Mouse (Mus musculus) embryonic facial prominence, embryonic 12.5 days (tissue): ENCODE data around the gene Gm44596. TPM values are rescaled to one million over a fixed set of nuclear protein-coding genes. Genes with fewer than 3 reads are reported as not detected.

Experiments
- ATAC-seq: fragments of 200-750 bp; cut with Nextera tagmentation; 2 replicates; pipeline ENCODE4 v1.8.0; 2017; ENCODE audit not compliant: insufficient number of reproducible peaks, insufficient read depth, low FRiP score, low TSS enrichment
- H3K27ac ChIP-seq: fragments of 300-500 bp; sonication (generic); 2 replicates; pipeline ENCODE4 v1.5.1; 2016; ENCODE audit warnings: mild to moderate bottlenecking
- H3K27me3 ChIP-seq: fragments of 300-500 bp; sonication (generic); 2 replicates; pipeline ENCODE4 v1.6.1; 2016; ENCODE audit warnings: mild to moderate bottlenecking, moderate library complexity
- H3K36me3 ChIP-seq: fragments of 300-500 bp; sonication (generic); 2 replicates; pipeline ENCODE4 v1.6.1; 2016; ENCODE audit warnings: mild to moderate bottlenecking
- H3K4me1 ChIP-seq: fragments of 300-500 bp; sonication (generic); 2 replicates; pipeline ENCODE4 v1.6.1; 2016
- H3K4me2 ChIP-seq: fragments of 300-500 bp; sonication (generic); replicated peaks from 2 replicates; pipeline ENCODE4 v1.6.1; 2016; ENCODE audit warnings: mild to moderate bottlenecking, moderate library complexity
- H3K4me3 ChIP-seq: fragments of 300-500 bp; sonication (generic); 2 replicates; pipeline ENCODE4 v1.5.1; 2016; ENCODE audit warnings: mild to moderate bottlenecking
- H3K9ac ChIP-seq: fragments of 300-500 bp; sonication (generic); 2 replicates; pipeline ENCODE4 v1.6.1; 2016; ENCODE audit warnings: mild to moderate bottlenecking, moderate library complexity
- H3K9me3 ChIP-seq: fragments of 300-500 bp; sonication (generic); 2 replicates; pipeline ENCODE4 v1.6.1; 2016; ENCODE audit warnings: mild to moderate bottlenecking, moderate library complexity
- WGBS: fragments of 180-500 bp; shearing (Covaris S2); methylation state at CpG from one replicate; pipeline ENCODE4 v1.1.7; 2016; 5-methylcytosine and 5-hydroxymethylcytosine counted together
- polyA plus RNA-seq: library from polyadenylated mRNA; unstranded; fragments of >200 nt; fragmentation: Nextera tagmentation; extraction: Ambion mirVana; gene quantifications from 2 replicates; pipeline ENCODE4 v1.2.1, GENCODE M21; 2016

The Gm44596 gene
- polyA plus RNA-seq, 1 experiment from 2014 or later = not detected

DNA sequence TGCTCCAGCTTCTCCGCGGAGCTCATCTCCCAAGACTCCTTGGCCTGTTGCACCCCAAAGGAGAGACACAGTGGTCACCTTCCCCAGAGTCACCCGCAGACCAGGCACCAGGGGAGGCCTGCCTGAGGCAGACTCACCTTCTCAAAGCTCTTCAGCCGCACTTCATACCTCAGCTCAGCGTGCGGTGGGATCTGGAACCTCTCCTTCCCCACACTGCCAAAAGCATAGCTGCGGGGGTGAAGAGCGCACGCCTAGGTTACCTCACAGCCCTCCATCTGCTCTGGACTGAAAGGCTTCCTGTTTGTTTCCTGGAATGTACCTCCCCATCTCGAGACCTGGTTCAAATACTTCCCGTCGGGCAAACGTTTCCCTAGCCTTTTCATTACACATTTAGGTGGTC is 58.3 kb downstream of the Gm44596 start:
- Histone ChIP-seq H3K27ac (no peak overlapping the region), H3K36me3 (peaks cover 75% of the 10 kb centered on the region), H3K9me3 (no peaks in the 10 kb centered on the region), H3K4me3 (no peak overlapping the region), H3K9ac (no peak overlapping the region), H3K4me1 (peaks cover 10% of the 10 kb centered on the region), H3K27me3 (no peaks in the 10 kb centered on the region), H3K4me2 (no peak overlapping the region)
- WGBS = 95% methylated on average over 13 of the region's 13 CpGs
- ATAC-seq = no peak

DNA sequence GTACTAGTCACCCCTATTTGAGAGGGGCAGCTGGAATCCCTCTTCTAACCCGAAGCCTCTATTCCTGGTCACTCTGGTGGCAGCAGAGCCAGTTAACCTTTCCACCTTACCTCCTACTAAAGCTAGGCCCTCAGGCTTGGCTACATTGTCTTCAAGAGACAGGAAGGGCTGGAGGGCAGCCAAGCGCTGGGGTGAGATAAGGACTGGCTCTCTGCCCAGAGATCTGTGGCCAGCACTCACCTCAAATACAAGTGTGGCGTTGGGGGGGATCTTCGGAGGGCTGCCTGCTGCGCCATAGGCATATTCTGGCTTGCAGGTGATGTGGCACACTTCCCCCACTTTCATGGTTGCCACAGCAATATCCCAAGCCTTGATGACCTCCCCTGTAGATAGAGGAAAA is 60.2 kb downstream of the Gm44596 start:
- H3K36me3 ChIP-seq = peaks cover 59% of the 10 kb centered on the region
- peaks cover 16% of the 10 kb centered on the region for H3K4me1 ChIP-seq
- no peak overlapping the region for H3K27ac ChIP-seq
- 86% methylated on average over 5 of the region's 5 CpGs for WGBS
- H3K4me2 ChIP-seq = no peak overlapping the region
- ATAC-seq = no peak
- H3K9me3 ChIP-seq = no peaks in the 10 kb centered on the region
- H3K9ac ChIP-seq = no peak overlapping the region
- no peak overlapping the region for H3K4me3 ChIP-seq
- no peaks in the 10 kb centered on the region for H3K27me3 ChIP-seq

DNA sequence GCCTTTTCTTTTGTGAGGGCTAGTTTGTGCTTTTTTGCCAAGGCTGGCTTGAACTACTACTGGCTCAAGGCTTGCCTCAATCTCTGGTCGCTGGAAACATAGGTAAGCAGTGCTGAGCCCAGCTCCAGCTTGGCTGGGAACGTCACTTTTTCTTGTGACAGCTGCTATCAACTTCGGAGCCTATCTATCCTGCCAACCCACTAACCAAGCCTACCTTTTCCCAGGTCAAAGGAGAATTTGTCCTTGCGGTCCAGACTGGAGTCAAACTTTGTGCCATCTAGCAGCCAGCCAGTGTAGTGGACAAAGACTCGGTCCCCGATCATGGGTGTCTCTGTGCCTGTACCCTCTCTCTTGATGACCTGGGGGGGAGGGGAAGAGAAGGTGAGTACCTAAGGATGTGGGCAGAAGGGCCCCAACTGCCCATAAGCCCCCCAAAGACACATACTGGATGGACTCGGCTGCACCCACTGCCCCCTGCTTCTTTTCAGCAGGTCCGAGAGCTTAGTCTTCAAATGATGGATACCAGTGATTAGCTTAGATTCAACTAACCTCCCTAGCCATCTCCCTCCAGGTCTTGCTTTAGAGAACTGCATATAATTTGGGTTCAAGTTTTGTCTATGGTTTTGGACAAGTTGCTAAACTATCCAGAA is 61.2 kb downstream of the Gm44596 start:
- H3K27ac ChIP-seq = no peak overlapping the region
- H3K9ac ChIP-seq = peak overlapping the region; percentile 90
- peaks cover 16% of the 10 kb centered on the region for H3K4me1 ChIP-seq
- peak overlapping the region; percentile 97 for H3K4me3 ChIP-seq
- WGBS = 93% methylated on average over 8 of the region's 8 CpGs
- no peaks in the 10 kb centered on the region for H3K27me3 ChIP-seq
- H3K4me2 ChIP-seq = peak overlapping the region; percentile 77
- no peaks in the 10 kb centered on the region for H3K9me3 ChIP-seq
- peaks cover 50% of the 10 kb centered on the region for H3K36me3 ChIP-seq
- no peak for ATAC-seq

DNA sequence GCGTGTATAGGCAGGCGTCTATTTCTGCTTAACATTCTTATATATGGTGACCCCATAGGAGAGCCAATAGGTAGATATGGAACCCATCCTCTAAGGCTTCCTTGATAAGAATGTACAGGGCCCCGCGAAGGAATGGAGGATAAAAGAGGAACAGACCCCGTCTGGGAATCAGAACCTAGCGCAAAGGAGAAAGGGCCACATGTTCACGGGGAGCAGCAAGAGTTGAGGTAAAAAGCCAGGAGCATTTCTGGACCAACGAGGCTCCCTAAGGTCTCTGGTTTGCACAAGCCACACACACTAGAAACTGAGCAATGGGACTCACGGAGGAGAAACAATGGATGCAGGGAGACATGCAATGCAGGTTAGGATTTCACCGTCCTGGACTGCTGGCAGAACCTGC is 62.0 kb downstream of the Gm44596 start:
- H3K27ac ChIP-seq = peak overlapping the region; percentile 93
- H3K36me3 ChIP-seq = peaks cover 42% of the 10 kb centered on the region
- H3K4me1 ChIP-seq = peaks cover 16% of the 10 kb centered on the region
- H3K9me3 ChIP-seq = no peaks in the 10 kb centered on the region
- peak overlapping the region; percentile 90 for H3K9ac ChIP-seq
- H3K4me2 ChIP-seq = peak overlapping the region; percentile 77
- ATAC-seq = no peak
- 4% methylated on average over 10 of the region's 10 CpGs for WGBS
- no peaks in the 10 kb centered on the region for H3K27me3 ChIP-seq
- H3K4me3 ChIP-seq = peak overlapping the region; percentile 97

DNA sequence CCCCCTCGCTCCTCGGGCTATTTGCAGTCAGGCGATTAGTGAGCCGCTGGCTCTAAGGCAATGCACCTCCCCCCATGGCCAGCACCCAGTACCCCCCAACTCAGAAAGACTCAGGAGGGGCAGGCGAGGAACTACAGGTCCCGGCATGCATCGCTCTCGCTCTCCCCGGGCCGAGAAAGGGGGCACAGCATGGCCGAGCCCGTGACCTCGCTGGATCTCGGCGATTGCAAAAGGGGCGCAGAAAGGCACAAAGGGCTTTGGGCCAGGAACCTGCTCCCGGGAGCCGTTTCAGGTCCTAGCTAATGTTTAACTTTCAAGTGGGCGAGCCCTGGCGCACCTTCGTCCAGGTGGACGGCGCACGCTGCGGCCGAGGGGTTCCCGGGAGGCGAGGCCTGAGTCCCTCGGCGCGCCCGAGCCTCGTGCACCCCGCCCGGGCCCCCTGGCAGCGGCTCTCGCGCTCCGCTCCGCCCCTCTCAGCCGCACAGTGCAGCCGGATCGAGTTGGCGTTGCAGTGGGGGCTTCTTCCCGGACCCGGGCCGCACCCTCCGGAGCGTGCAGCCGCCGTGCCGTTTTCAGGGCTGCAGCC is 62.5 kb downstream of the Gm44596 start:
- Histone ChIP-seq H3K9ac (peak overlapping the region; percentile 90), H3K9me3 (no peaks in the 10 kb centered on the region), H3K4me2 (peak overlapping the region; percentile 77), H3K36me3 (peaks cover 36% of the 10 kb centered on the region), H3K27me3 (no peaks in the 10 kb centered on the region), H3K4me3 (peak overlapping the region; percentile 97), H3K27ac (peak overlapping the region; percentile 93), H3K4me1 (peaks cover 16% of the 10 kb centered on the region)
- WGBS = under 1% methylated on average over 52 of the region's 52 CpGs
- peak; percentile 75 for ATAC-seq

DNA sequence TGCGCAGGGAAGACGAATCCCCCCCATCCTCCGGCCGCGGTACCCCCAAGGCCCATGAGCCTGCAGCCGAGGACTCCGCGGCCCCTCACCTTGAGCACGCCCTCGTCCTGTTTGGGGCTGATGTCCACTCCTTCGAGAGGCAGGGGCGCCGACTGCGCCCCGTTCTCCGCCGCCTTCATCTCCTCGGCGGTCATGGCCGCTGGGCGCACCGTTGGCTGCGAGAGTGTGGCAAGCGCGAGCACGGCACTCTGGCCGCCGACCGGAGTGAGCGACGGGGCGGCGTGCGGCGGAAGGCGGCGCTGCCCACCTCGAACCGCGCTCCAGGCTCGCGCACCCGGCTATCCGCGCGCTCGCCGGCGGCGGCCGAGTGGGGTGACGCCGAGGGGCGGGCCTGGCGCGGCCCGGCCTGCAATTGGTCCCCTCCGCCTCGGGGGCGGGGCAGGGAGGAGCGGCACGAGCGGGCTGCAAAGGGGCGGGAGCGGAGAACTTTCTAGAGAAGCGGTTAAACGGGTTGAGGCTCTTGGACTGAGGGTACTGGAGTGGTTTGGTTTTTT is 63.1 kb downstream of the Gm44596 start, which contains the start of gene Fkbp4:
TSS of gene Fkbp4 (minus strand) at position 361 of the 554 bp plus-strand sequence.
- Histone ChIP-seq H3K27ac (peak within 1 kb of the TSS; percentile 93), H3K4me3 (peak within 1 kb of the TSS; percentile 97), H3K9me3 (no peaks in the 10 kb centered on the region), H3K4me2 (peak within 1 kb of the TSS; percentile 77), H3K36me3 (peaks cover 30% of the 10 kb centered on the region), H3K4me1 (peaks cover 16% of the 10 kb centered on the region), H3K9ac (peak within 1 kb of the TSS; percentile 90), H3K27me3 (no peaks in the 10 kb centered on the region)
- under 1% methylated on average over 63 of the region's 67 CpGs for WGBS
- ATAC-seq = peak; percentile 92

DNA sequence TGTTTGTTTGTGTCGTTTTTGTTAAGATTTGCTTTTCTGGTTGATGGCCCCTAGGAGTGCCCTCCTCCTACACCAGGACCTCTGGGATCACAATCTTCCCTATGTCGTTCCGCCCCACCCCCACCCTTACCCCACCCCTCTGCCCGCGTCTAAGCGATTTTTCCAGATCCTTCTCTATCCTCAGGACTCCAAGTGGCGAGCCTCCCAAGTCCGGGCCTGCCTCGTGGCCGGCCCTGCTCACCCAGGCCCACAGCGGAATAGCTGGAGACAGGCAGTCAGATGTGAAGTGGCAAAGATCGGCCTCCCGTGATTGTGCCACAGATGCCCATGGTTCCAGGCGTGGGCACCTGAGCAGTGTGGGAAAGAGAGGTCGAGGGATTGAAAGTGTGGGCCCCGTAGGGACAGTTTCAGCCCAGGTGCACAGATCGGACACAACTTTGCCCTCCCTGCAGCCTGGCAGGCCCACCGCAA is 63.6 kb downstream of the Gm44596 start:
- H3K27me3 ChIP-seq = no peaks in the 10 kb centered on the region
- peak overlapping the region; percentile 93 for H3K27ac ChIP-seq
- 27% methylated on average over 18 of the region's 18 CpGs for WGBS
- peaks cover 25% of the 10 kb centered on the region for H3K36me3 ChIP-seq
- H3K4me3 ChIP-seq = peak overlapping the region; percentile 97
- H3K4me1 ChIP-seq = peaks cover 16% of the 10 kb centered on the region
- peak; percentile 32; the same call in 1 of the 2 replicates for ATAC-seq
- H3K4me2 ChIP-seq = peak overlapping the region; percentile 77
- H3K9ac ChIP-seq = peak overlapping the region; percentile 49
- H3K9me3 ChIP-seq = no peaks in the 10 kb centered on the region

DNA sequence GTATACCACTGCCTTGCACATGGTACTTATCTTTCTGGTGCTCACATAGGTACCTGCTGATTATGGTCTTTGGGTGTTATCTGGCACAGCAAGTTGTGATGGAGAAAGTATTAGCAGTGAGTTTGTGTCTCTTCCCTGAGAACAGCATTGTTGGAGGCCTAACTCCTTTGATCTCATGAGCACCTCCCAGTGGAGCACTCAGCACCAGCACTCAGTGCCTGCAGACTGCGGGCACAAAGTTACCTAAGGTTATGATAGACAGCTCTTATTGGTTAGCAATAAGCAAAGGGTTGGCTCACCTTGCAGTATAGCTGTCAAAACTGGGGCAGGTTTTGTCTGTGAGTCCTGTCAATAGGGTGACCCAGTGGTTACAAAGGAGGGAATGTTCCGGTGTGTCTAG is 64.9 kb downstream of the Gm44596 start:
- peaks cover 16% of the 10 kb centered on the region for H3K4me1 ChIP-seq
- H3K27me3 ChIP-seq = no peaks in the 10 kb centered on the region
- no peak for ATAC-seq
- WGBS = 96% methylated on average over 2 of the region's 2 CpGs
- no peak overlapping the region for H3K4me2 ChIP-seq
- H3K9me3 ChIP-seq = no peaks in the 10 kb centered on the region
- H3K36me3 ChIP-seq = peaks cover 12% of the 10 kb centered on the region
- H3K4me3 ChIP-seq = no peak overlapping the region
- H3K27ac ChIP-seq = no peak overlapping the region
- H3K9ac ChIP-seq = no peak overlapping the region

DNA sequence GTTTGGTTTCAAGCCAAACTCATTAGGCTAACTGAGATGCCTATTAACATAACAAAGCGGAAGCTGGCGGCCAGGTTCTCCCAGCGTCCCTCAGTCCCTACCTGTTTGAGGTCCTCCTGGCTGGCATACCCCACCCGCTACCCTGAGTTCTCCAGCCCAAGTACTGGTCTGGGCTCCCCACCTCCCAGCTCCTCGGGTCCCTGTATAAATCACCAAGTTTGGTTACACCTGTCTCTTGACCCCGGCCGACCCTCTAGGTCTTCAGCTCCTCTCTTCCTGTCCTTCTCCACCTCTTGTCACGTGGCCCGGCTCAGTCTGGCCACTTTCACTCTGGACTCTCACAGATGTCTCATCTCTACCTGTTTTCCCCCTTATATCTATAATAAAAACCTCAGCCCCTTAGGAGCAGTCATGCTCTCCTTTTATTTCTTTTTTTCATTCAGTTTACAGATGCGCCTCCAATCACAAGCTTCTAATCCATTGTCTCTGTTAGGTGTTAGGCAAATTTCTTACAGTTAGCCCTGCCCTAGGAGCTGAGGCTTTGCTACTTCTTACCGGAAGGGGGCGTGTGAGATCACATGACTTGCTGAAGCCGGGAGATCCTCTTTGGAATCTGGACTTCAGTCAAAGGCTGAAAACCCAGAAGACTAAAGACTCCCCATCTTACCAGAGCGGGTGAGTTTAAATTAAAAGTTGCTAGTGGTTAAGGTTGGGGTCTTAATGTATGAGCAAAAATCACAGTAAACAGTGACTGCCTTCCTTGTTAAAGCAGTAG is 70.6 kb downstream of the Gm44596 start:
- Histone ChIP-seq H3K9me3 (no peaks in the 10 kb centered on the region), H3K4me3 (no peak overlapping the region), H3K4me1 (no peaks in the 10 kb centered on the region), H3K4me2 (no peak overlapping the region), H3K27me3 (no peaks in the 10 kb centered on the region), H3K27ac (no peak overlapping the region), H3K9ac (no peak overlapping the region), H3K36me3 (no peaks in the 10 kb centered on the region)
- 12% methylated on average over 14 of the region's 14 CpGs for WGBS
- no peak for ATAC-seq

DNA sequence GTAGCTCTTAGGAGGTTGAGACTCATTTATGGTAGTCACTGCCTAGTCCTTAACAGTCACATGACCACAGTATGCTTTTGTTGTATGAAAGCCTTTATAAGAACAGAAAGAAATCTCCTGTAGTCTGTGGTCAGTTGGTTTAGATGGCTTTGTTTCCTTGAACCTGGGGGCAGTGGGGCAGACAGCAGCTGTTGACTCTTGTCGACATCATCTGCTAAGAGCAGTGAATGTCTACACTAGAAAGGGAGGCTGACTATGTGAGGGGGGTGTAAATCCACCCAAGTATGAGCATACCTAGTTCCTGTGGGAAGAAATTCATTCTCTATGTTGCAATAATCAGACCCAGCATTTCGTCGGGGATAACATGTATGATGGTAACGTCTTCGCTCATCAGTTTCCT is 71.8 kb downstream of the Gm44596 start:
- Histone ChIP-seq H3K4me3 (no peak overlapping the region), H3K4me2 (no peak overlapping the region), H3K27me3 (no peaks in the 10 kb centered on the region), H3K9ac (no peak overlapping the region), H3K27ac (no peak overlapping the region), H3K9me3 (no peaks in the 10 kb centered on the region), H3K36me3 (no peaks in the 10 kb centered on the region), H3K4me1 (no peaks in the 10 kb centered on the region)
- no peak for ATAC-seq
- WGBS = 97% methylated on average over 5 of the region's 5 CpGs

DNA sequence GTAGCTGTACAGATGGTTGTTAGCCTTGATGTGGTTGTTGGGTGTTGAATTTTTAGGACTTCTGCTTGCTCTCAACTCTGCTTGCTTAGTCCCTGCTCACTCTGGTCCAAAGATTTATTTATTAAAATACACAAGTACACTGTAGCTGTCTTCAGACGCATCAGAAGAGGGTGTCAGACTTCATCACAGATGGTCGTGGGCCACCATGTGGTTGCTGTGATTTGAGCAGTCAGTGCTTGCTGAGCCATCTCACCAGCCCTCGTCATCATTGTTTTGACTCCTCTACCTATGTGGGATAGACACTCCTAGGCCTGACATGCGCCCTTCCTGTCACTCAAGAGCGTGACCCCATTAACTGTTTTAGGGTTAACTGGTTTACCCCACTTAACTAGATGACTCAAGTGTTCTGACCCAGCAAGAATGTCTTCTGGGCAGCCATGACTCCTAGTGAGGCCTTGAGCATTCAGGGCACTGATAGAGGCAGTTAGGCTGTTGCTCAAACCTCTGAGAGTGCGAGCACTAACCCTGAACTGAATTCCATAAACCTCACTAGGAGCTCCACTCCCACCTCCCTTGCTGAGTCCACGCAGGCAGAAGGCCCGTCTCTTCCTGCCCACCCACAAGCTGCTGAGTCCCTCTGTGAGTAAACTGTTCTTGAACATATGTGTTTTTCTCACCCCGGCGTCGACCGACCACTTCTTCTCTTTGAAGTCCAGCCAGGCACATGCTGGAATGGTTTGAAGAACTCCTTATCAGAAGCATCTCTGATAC is 80.7 kb downstream of the Gm44596 start:
- 76% methylated on average over 12 of the region's 12 CpGs for WGBS
- Histone ChIP-seq H3K9ac (no peak overlapping the region), H3K36me3 (no peaks in the 10 kb centered on the region), H3K27ac (no peak overlapping the region), H3K4me2 (no peak overlapping the region), H3K27me3 (no peaks in the 10 kb centered on the region), H3K4me1 (no peaks in the 10 kb centered on the region), H3K4me3 (no peak overlapping the region), H3K9me3 (no peaks in the 10 kb centered on the region)
- no peak for ATAC-seq
